Mouse (Mus musculus) frontal cortex, adult (tissue): Measurements from ENCODE around the gene Tulp3.

ENCODE experiments used
- ATAC-seq: cut with Nextera tagmentation; 2 replicates; pipeline ENCODE4 v1.9.2; 2017; ENCODE audit warnings: mild to moderate bottlenecking, moderate library complexity, mixed read lengths; ENCODE audit not compliant: low TSS enrichment

Tulp3 gene

DNA sequence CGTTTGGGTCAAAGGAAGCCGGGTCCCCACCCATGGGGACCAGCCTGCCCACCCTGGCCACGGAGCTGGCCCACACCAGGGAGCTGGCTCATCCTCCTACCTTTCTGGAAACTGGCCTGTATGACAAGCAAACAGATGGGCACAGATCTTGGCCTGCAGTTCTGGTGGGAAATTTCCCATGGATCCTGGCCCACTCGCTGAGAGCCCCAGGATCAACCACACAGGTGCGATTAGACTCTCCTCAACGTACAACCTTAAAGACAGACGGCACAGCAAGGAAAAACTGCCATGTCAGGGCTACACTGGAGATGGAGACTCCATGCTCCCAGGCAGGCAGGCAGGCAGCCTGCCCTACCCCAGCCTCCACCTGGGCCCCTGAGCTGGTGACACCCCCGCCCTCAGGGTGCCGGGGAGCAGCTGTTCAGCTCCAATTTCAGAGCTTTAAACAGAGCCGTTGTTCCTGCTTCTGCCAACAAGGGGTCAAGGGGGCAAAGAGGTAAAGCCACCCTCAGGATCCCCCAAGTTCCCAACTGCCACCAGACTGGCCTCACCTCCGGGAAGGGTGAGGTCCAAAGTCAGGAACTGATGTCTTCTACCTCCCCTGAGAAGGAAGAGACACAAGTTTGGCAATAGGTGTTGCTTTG lies 58.8 kb downstream of the Tulp3 start:
- ATAC-seq, result no peak

DNA sequence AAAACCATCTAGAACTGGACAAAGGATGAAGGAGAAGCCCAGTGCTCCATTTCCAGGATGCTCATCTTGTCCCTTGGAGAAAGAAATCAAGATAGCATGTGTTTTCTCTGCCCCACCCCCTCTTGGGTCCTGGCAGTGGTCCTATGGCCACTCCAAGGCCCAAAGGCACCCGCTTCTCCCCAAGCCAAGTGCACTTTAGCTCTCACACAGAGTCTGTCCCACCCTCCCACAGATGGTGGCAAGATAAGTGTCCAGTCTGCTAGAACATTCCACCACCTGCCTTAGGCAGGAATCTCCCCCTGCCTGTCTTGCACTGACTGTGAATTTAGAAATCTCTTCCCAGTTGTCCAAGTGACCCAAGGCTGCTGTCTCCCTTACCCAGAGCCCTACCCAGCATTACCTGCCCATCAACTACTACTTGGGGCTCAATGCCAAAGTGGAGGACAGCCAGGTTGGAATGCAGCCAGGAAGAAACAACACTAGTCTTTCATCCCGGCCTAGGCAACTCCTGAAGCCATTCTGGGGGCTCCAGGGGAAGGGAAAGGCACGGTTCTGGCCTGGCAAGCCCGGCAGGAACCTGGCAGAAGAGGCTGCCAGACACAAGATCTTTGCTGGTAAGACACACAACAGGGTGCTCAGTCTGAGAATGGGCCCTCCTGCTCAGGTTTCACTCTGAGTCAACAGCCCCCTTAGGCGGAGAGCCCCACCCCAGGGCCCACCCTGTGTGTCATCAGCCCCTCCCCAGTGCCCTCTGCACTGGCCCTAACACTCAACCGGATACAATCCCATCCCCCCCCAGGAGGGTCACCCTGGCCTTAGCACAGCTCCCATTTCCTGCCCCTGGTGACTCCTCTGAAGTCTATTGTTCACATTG lies 59.5 kb downstream of the Tulp3 start:
- no peak for ATAC-seq

DNA sequence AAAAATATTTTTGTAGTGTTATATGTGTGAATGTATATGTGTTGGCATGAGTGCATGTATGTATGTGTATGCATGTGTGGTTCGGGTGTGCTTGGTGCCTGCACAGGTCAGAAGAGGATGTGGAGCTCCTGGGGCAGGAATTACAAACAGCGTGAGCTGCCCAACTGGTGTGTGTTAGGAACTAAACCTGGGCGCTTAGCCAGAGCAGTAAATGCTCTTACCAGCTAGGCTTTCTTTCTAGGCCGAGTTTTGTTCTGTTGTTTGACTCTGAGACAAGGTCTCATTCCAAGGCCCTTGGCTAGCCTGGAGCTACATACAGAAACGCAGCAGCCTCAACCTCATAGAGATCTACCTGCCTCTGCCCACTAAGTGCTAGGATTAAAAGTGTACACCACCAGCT lies 64.4 kb downstream of the Tulp3 start:
- ATAC-seq, result no peak

DNA sequence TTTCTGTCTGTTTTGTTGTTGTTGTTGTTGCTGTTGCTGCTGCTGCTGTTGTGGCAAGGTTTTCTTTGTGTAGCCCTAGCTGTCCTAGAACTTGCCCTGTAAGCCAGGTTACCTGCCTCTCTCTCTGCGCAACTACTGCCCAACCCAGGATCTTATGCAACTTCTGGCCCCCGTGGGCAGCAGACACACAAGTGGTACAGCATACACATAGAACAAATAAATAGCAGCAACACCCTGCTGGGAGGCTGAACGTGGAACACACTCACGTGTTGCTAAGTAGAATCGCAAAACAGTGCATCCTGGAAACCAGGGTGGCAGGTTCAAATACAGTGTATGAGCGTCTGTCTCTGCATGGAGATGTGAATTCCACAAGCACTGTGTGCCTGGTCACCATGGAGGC lies 67.0 kb downstream of the Tulp3 start:
- ATAC-seq, result no peak

DNA sequence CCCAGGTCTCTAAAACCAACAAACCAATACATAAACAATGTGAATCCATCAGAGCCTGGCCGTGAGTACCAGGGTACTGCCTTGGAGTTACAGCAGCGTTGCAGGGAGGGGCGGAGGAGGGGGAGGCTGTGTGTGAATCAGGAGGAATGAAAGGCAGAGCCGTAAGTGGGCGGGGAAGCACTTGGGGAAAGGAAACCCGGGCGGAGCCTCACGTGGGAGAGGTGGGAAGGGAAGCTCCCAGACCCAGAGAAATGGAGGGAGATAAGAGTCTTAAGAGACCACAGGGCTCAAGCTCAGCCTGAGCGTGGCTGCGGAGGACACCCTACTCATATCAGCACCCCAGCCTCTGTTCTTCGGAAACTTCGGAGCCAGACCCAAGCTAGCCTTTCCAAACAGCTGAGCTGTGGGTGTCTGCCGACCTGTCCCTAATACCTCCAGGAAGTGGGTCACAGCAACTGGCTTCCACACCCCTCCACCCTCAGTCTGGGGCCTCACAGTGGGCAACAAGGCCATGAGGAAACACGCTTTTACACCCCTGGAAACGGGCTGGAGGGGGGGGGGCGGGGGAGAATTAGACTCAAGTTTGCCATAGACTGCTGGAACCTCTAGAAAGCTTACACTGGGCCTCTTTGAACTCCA lies 69.7 kb downstream of the Tulp3 start:
- ATAC-seq, result peak; percentile 95

DNA sequence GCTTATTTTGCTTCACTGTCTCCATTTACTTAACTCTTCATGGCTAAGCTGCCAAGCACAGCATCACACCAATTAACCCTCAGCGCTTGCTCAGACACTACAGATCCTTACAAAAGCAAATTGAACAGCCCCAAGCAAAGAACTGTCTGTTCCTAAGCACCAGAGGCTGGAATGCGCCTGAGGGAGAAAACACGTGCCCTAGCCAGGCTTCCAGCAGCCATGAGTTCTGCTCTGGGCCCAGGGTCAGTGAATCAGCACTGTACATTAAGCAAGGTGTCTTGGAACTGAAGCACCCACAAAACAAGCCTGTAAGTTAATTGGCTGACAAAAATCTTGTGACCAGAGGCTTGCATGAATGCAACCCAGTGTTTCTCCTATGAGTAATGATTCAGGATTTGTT lies 73.5 kb downstream of the Tulp3 start:
- no peak for ATAC-seq

DNA sequence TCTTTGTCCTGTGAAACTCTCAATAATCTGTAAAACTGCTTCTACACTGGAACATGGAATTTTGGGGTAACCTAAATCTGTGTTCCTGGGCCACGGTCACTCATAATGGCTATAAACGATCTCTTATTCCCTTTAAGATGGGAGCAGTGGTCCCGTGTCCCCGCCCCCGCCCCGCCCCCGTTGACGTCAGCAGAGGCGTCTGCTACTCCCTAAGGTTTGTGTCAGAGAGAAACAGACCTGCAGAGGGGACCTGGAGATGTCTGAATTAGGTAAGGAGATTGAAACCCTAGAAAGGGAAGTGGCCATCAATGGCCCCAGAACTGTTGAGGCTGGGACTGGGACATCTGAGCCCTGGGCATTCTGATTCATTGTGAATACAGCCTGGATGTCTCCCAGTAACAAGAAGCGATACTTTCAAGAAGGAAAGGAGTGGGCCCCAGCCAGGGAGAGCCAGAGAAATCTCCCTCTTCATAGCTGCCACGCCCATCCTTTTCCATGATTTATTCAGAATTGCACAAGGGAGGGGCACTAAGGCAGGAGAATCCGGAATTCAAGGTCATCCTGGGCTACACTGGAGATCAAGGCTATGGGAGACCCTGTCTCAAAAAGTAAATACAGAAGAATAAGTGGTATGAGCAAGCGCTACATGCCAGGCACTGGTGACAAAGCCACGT lies 75.0 kb downstream of the Tulp3 start:
- ATAC-seq, result no peak

DNA sequence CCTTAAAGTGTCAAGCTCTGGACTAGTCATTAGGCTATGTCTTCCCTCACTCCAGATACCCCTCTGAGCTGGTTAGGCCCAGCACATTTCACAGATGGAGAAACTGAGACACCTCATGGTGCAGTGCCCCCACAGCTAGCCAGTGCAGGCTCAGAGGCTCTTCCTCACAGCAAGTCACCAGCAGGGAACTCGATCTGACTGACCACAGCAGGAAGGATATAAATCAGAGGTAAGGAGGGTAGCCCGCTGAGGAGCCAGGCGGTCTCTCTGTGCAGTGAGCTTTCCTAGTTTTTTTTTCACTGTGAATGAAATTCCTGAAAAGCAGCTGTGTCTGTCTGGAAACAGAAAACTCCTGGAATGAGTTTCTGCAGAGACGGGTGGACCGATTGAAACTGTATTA lies 76.0 kb downstream of the Tulp3 start:
- no peak for ATAC-seq

DNA sequence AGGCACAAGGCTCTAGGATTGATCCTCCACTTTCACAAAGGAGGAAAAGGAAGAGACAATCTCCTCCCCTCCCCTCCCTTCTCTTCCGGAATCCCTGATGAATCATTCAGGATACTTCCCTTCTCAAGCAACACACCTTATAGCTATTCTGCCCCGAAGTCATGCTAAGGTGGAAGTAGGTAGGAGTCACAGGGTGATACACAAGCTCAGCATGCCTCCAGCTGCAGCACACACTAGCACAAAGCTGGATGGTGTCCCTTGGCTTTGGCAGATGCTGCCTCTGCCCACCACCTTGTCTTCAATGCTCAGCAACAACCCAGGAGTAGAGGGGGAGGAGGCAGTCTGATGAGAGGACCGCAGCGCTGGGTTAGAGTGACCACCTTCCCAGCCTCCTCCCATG lies 76.6 kb downstream of the Tulp3 start:
- ATAC-seq, result no peak

DNA sequence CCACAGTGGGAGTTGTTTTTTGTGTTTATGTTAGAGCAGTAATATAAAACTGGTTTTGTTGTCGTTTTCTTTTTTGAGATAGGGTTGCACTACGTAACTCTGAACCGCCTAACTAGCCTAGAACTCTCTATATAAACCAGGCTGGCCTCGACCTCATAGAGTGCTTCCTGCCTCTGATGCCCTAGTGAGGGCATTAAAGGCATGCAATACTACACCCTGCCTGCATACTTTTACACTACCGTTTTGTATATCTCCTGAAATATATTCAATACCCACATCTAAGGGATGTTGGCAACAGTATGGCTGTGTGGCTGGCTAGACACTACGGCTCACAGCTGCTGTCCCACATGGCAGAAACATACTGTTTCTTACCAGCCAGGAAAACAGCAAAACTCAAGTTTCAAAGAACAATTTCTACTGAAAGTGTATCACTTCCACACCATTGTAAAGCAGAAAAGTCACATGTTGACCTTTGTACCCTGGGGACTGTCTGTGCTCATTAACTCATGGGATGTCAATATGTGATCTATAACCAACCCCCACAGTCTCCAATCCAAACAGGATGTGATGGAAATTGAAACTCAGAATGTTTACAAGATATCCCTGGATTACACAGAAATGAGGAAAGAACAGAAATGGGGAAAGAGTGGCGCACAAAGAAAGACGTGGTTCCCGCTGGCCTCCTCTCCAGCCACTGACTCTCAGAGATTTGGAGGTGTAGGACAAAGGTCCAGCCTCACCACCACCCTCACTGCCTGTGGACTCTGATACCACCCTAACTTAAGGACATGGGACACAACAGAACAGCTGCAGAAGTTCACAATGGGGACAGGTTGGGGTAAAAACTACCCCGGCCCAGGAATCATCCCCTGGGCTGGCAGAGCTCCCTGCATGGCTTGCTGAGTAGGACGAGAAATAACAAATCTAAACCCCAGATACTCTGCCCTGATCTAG lies 78.2 kb downstream of the Tulp3 start:
- ATAC-seq, result peak; percentile 89

DNA sequence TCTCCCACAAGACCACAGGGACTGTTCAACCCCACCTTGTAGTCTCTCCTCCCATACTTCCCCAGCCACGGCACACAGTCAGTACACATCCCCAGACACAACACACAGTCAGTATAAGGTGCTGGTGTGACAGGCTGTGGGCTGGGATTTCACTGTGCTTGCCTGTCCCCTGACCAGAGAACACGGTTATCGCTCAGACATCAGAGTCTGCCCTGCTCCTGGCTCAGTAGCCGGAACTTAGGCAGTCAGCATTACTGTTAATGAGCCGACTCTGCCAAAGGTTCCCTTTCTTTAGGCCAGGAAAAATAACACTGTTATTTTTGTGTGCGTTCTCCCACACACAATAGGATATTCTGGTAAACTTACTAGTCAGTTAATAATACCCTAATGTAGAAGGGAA lies 79.3 kb downstream of the Tulp3 start:
- no peak for ATAC-seq

DNA sequence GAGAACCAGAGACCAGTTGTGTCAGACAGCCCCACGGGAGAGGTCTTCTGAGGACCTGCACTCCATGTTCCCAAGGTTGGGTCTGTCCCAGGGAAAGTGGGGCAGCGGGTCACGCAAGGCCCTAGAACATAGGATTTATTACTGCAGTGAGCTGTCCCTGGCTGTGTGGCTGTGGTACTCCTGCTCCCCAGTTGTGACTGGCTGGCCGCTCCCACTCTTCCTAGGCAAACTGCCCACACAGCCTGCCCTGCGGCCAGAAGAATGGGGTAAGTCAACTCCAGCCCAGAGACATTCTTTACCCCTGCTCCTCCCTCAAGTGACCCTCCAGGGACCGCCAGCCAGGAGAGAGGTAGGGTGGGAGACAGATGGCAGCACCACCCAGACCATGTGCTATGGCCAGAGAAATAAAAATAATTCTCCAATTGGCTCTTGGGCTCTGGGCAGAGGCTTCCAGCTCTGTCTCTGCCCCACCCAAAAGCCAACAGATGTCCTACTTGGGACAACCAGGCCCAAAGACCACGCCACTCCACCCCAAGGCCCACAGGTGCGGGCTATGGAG lies 80.1 kb downstream of the Tulp3 start:
- ATAC-seq, result no peak; the same call in 1 of the 2 replicates

DNA sequence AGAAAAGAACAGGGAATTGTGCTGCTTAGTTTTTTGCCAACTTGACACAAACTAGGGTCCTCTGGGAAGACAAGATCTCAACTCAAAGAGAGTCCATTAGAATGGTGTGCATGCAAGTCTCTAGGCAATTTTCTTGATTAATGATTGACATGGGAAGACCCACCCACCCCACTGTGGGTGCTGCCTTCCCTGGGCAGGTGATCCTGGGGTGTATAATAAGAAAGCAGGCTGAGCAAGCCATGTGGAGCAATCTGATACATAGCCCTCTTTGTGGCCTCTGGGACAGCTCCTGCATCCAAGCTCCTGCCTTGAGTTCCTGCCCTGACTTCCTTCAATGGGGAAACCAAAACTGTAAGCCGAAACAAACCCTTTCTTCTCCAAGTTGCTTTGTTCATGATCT lies 82.1 kb downstream of the Tulp3 start:
- ATAC-seq, result no peak

DNA sequence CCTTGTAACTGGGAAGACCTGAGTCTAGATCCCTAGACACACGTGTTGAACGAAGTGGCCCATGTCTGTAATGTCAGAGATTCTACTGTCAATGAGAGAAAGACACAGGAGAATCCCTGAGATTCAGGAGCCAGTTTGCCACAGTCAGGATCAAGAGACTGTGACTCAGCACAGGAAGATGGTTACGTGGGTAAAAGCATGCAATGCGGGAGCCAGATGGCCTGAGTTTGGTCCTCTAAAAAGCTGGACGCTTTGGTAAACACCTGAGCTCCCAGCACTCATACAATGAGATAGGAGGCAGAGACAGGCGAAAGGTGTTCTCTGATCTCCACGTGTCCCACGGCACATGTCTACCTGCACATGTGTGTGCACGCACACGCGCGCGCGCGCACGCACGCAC lies 82.9 kb downstream of the Tulp3 start:
- no peak for ATAC-seq
